Mouse (Mus musculus): ENCODE results near the gene Selenon. TPM values are rescaled to one million over a fixed set of nuclear protein-coding genes. Genes with fewer than 3 reads are reported as not detected.
A peak's percentile ranks its signal among the peaks of the same experiment; 100 is the strongest.

Gene Selenon
- polyA plus RNA-seq, 1 experiment from 2014 or later = 25.1 TPM

GRCm38 (mm10) chr4:134588287-134588686 lies 36.3 kb upstream of the Selenon start:
- no peaks in the 10 kb centered on the region for H3K9me3 ChIP-seq
- no peak overlapping the region for H3K27ac ChIP-seq
- H3K4me1 ChIP-seq (replicated peaks) = peaks cover 10% of the 10 kb centered on the region
- H3K9ac ChIP-seq = no peak overlapping the region
- 83% methylated on average over 9 of the region's 9 CpGs for WGBS
- H3K4me3 ChIP-seq (replicated peaks) = no peak overlapping the region
- H3K4me2 ChIP-seq (replicated peaks) = no peak overlapping the region
- no peaks in the 10 kb centered on the region for H3K27me3 ChIP-seq (replicated peaks)
- no peaks in the 10 kb centered on the region for H3K36me3 ChIP-seq
- no peak for ATAC-seq

DNA sequence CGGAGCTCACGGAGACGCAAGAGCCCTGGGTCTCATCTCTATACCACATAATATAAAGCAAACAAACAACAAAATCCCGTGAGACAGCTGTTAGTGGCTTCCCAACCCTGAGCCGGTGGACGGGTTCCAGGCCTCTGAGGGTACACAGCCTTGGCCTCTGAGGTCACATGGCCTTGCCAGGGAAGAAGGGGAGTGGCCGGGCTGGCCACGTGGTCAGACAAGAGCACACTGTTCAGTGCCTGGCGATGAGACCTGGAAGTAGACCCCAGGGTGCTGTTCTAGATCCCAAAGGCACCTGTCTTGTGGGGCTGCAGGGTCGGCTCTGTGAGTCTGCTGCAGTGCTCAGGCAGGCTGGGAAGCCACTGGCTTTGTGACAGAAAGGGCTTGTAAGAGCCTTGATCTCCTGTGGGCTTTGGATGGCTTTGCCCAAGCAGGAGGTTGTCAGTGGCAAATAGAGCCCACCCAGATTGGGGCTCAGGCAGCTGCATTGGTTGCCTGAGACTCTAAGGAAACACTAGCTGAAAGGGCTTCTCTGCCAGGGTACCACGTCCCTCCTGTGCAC lies 35.8 kb upstream of the Selenon start:
- no peaks in the 10 kb centered on the region for H3K9me3 ChIP-seq
- no peak overlapping the region for H3K4me2 ChIP-seq (replicated peaks)
- no peaks in the 10 kb centered on the region for H3K36me3 ChIP-seq
- 44% methylated on average over 11 of the region's 11 CpGs for WGBS
- 0 out of 2 replicates have a peak, but pooled peaks have one; percentile 41 for ATAC-seq
- H3K9ac ChIP-seq = no peak overlapping the region
- H3K27ac ChIP-seq = no peak overlapping the region
- H3K4me1 ChIP-seq (replicated peaks) = peaks cover 10% of the 10 kb centered on the region
- H3K27me3 ChIP-seq (replicated peaks) = no peaks in the 10 kb centered on the region
- no peak overlapping the region for H3K4me3 ChIP-seq (replicated peaks)

DNA sequence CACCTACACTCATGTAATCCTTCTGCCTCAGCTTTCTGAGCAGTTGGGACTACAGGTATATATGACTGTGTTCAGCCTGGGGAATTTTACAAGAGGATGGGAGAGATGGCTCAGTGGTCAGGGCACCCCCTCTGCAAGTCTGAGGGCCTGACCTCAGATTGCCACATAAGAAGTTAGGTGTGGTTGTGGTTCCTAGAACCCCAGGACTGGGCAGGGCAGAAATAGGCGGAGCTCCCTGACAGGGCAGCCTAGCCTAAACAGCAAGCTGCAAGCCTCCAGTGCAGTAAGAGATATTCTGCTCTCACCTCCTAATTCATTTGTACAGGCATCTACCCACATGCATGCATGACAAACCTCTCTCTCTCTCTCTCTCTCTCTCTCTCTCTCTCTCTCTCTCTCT lies 34.7 kb upstream of the Selenon start:
- no peaks in the 10 kb centered on the region for H3K36me3 ChIP-seq
- H3K4me3 ChIP-seq (replicated peaks) = no peak overlapping the region
- H3K27ac ChIP-seq = no peak overlapping the region
- no peak for ATAC-seq
- no peak overlapping the region for H3K9ac ChIP-seq
- H3K4me1 ChIP-seq (replicated peaks) = peaks cover 4% of the 10 kb centered on the region
- H3K9me3 ChIP-seq = no peaks in the 10 kb centered on the region
- no peaks in the 10 kb centered on the region for H3K27me3 ChIP-seq (replicated peaks)
- WGBS = 95% methylated on average over 1 of the region's 1 CpGs
- H3K4me2 ChIP-seq (replicated peaks) = no peak overlapping the region

- Histone ChIP-seq H3K9me3 (no peaks in the 10 kb centered on the region), H3K36me3 (no peaks in the 10 kb centered on the region), H3K27ac (no peak overlapping the region), H3K27me3 (replicated peaks) (no peaks in the 10 kb centered on the region), H3K4me2 (replicated peaks) (no peak overlapping the region), H3K9ac (no peak overlapping the region), H3K4me3 (replicated peaks) (no peak overlapping the region), H3K4me1 (replicated peaks) (no peaks in the 10 kb centered on the region; the same call in 1 of the 2 replicates)
- 84% methylated on average over 7 of the region's 7 CpGs for WGBS
- no peak for ATAC-seq
These were observed 34.2 kb upstream of the Selenon start for GRCm38 (mm10) chr4:134586126-134586525.

GRCm38 (mm10) chr4:134583513-134583912 lies 31.5 kb upstream of the Selenon start:
- ATAC-seq = no peak

DNA sequence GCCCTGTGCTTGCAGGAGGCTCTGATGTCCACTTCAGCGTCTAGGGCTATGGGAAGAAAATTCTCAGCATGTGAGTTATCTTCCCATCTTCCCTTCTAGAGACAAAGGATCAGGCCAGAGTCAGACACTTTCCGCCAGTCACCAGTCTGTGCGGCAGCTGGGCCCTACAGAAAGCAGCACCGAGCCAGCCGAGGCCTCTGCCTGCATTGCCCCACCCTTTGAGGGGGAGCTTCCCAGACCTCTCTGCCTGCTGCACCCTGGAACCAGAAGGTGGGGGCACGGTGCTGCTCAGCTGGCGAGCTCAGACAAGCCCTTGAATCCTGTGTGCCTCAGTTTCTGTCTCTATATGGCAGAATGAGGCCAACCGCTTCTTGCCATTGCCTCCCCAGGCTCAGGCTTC lies 29.4 kb upstream of the Selenon start:
- no peak for ATAC-seq
- H3K27ac ChIP-seq = no peak overlapping the region
- no peak overlapping the region for H3K4me2 ChIP-seq (replicated peaks)
- H3K4me3 ChIP-seq (replicated peaks) = no peak overlapping the region
- no peaks in the 10 kb centered on the region for H3K36me3 ChIP-seq
- H3K9ac ChIP-seq = no peak overlapping the region
- H3K4me1 ChIP-seq (replicated peaks) = peaks cover 18% of the 10 kb centered on the region
- WGBS = 53% methylated on average over 8 of the region's 8 CpGs
- no peaks in the 10 kb centered on the region for H3K27me3 ChIP-seq (replicated peaks)
- H3K9me3 ChIP-seq = no peaks in the 10 kb centered on the region

More at GRCm38 (mm10) chr4:134583513-134583912, 31.5 kb upstream of the Selenon start:
- H3K27me3 ChIP-seq (replicated peaks) = no peaks in the 10 kb centered on the region
- WGBS = 68% methylated on average over 3 of the region's 3 CpGs
- no peak overlapping the region for H3K9ac ChIP-seq
- H3K27ac ChIP-seq = no peak overlapping the region
- H3K4me3 ChIP-seq (replicated peaks) = no peak overlapping the region
- no peak overlapping the region for H3K4me2 ChIP-seq (replicated peaks)
- H3K4me1 ChIP-seq (replicated peaks) = peaks cover 15% of the 10 kb centered on the region
- H3K9me3 ChIP-seq = no peaks in the 10 kb centered on the region
- H3K36me3 ChIP-seq = no peaks in the 10 kb centered on the region

- H3K36me3 ChIP-seq = no peaks in the 10 kb centered on the region
- H3K27ac ChIP-seq = no peak overlapping the region
- H3K4me1 ChIP-seq (replicated peaks) = peaks cover 18% of the 10 kb centered on the region
- no peaks in the 10 kb centered on the region for H3K27me3 ChIP-seq (replicated peaks)
- WGBS = 81% methylated on average over 15 of the region's 15 CpGs
- H3K9me3 ChIP-seq = no peaks in the 10 kb centered on the region
- H3K4me3 ChIP-seq (replicated peaks) = no peak overlapping the region
- H3K9ac ChIP-seq = no peak overlapping the region
- no peak overlapping the region for H3K4me2 ChIP-seq (replicated peaks)
- no peak for ATAC-seq
These were observed 28.6 kb upstream of the Selenon start for GRCm38 (mm10) chr4:134580351-134581148.

- Histone ChIP-seq H3K27ac (no peak overlapping the region), H3K27me3 (replicated peaks) (no peaks in the 10 kb centered on the region), H3K4me1 (replicated peaks) (peaks cover 18% of the 10 kb centered on the region), H3K36me3 (no peaks in the 10 kb centered on the region), H3K4me3 (replicated peaks) (no peak overlapping the region), H3K9ac (no peak overlapping the region), H3K9me3 (no peaks in the 10 kb centered on the region), H3K4me2 (replicated peaks) (peak overlapping the region; percentile 30)
- WGBS = 26% methylated on average over 5 of the region's 5 CpGs
- ATAC-seq = 0 out of 2 replicates have a peak, but pooled peaks have one; percentile 24
These were observed 27.7 kb upstream of the Selenon start for GRCm38 (mm10) chr4:134579620-134580019.

- ATAC-seq = peak; percentile 46
- no peak overlapping the region for H3K27ac ChIP-seq
- no peaks in the 10 kb centered on the region for H3K9me3 ChIP-seq
- H3K4me2 ChIP-seq (replicated peaks) = peak overlapping the region; percentile 30
- H3K4me1 ChIP-seq (replicated peaks) = peaks cover 18% of the 10 kb centered on the region
- no peaks in the 10 kb centered on the region for H3K27me3 ChIP-seq (replicated peaks)
- no peaks in the 10 kb centered on the region for H3K36me3 ChIP-seq
- no peak overlapping the region for H3K4me3 ChIP-seq (replicated peaks)
- 13% methylated on average over 11 of the region's 11 CpGs for WGBS
- no peak overlapping the region for H3K9ac ChIP-seq
These were observed 27.2 kb upstream of the Selenon start for GRCm38 (mm10) chr4:134579212-134579611.

DNA sequence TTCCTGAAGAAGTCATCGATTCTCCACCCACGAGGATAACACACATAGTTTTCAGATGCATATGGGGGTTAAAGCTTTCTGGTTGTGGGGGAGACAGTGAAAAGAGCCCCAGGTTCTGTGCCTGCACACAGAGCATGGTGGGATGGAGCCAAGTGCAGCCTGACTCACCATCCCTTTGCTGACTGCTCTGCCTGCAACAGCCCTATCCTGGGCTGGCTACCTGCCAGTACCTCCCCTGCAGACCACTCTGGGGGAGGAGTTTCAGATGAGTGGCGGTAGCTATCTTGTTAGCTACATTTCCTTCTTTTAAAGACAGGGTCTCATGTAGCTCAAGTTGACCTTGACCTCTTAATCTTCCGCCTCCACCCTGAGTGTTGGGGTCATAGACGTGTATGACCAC lies 26.4 kb upstream of the Selenon start:
- Histone ChIP-seq H3K27me3 (replicated peaks) (no peaks in the 10 kb centered on the region), H3K4me1 (replicated peaks) (peaks cover 18% of the 10 kb centered on the region), H3K9me3 (no peaks in the 10 kb centered on the region), H3K27ac (no peak overlapping the region), H3K4me2 (replicated peaks) (no peak overlapping the region), H3K4me3 (replicated peaks) (no peak overlapping the region), H3K36me3 (no peaks in the 10 kb centered on the region), H3K9ac (no peak overlapping the region)
- ATAC-seq = peak; percentile 57; the same call in 1 of the 2 replicates
- WGBS = 51% methylated on average over 5 of the region's 5 CpGs

- 79% methylated on average over 2 of the region's 2 CpGs for WGBS
- no peaks in the 10 kb centered on the region for H3K27me3 ChIP-seq (replicated peaks)
These were observed 25.3 kb upstream of the Selenon start for GRCm38 (mm10) chr4:134577281-134577680.

GRCm38 (mm10) chr4:134575486-134575885 lies 23.5 kb upstream of the Selenon start:
- WGBS = 43% methylated on average over 11 of the region's 11 CpGs
- ATAC-seq = no peak

More at GRCm38 (mm10) chr4:134577281-134577680, 25.3 kb upstream of the Selenon start:
- no peak for ATAC-seq
- Histone ChIP-seq H3K9me3 (no peaks in the 10 kb centered on the region), H3K27ac (no peak overlapping the region), H3K36me3 (no peaks in the 10 kb centered on the region), H3K9ac (no peak overlapping the region), H3K4me1 (replicated peaks) (peaks cover 18% of the 10 kb centered on the region), H3K4me2 (replicated peaks) (no peak overlapping the region), H3K4me3 (replicated peaks) (no peak overlapping the region)

More at GRCm38 (mm10) chr4:134575486-134575885, 23.5 kb upstream of the Selenon start:
- Histone ChIP-seq H3K9ac (no peak overlapping the region), H3K9me3 (no peaks in the 10 kb centered on the region), H3K27ac (no peak overlapping the region), H3K36me3 (no peaks in the 10 kb centered on the region), H3K4me1 (replicated peaks) (peaks cover 18% of the 10 kb centered on the region), H3K27me3 (replicated peaks) (no peaks in the 10 kb centered on the region), H3K4me3 (replicated peaks) (no peak overlapping the region), H3K4me2 (replicated peaks) (no peak overlapping the region)
